Mouse (Mus musculus): ENCODE measurements around the gene Lao1. TPM values are rescaled to one million over a fixed set of nuclear protein-coding genes. Genes with fewer than 3 reads are reported as not detected.

The Lao1 gene
- total and polyA plus RNA-seq, 3 experiments: 0.34 to 0.81 TPM; not detected in 1

GRCm38 (mm10) chr4:118973281-118973680 lies 11.9 kb downstream of the Lao1 start:
- no peak overlapping the region for H3K27ac ChIP-seq (ENCODE audit: insufficient read depth, low read depth)
- no peak overlapping the region for H3K4me3 ChIP-seq (replicated peaks in 1 of 3; ENCODE audit: low read depth in 2 of 3, low read length in 2 of 3, poor library complexity in 1 of 3)
- in situ Hi-C loops (cut with MboI; ENCODE audit: low pct_ligation_motif_present, low pct_unique_long_range_greater_than_20kb, low sequenced_read_pairs) (loop anchor here (10.0 kb wide), 1 partner anchor 328 kb away; no protein-coding TSS in a partner anchor), dilution Hi-C loops (cut with MboI; ENCODE audit: extremely low pct_ligation_motif_present, extremely low pct_unique_long_range_greater_than_20kb, low sequenced_read_pairs) (no loop called here)
- no peak overlapping the region for H3K4me2 ChIP-seq (ENCODE audit: insufficient read depth, low read depth, poor library complexity, severe bottlenecking)
- peaks cover 2% of the 10 kb centered on the region for H3K9me3 ChIP-seq (replicated peaks; ENCODE audit: low read length)
- peaks cover 0 to 10% of the 10 kb centered on the region in 2 experiments; a peak in 1 of 4 replicates for H3K4me1 ChIP-seq (ENCODE audit: control insufficient read depth in 1 of 2, insufficient read depth in 2 of 2)
- no peak for DNase-seq (ENCODE audit: extremely low read depth)
- H3K79me2 ChIP-seq (replicated peaks; ENCODE audit: control insufficient read depth, extremely low read depth, insufficient read depth, poor library complexity, severe bottlenecking): peaks cover 4% of the 10 kb centered on the region
- H3K27me3 ChIP-seq (replicated peaks): no peaks in the 10 kb centered on the region
- H3K36me3 ChIP-seq (replicated peaks in 1 of 2; ENCODE audit: control insufficient read depth in 1 of 2, insufficient read depth in 1 of 2, low read length in 1 of 2): peaks cover 15 to 88% of the 10 kb centered on the region in 2 experiments
- no peak for TF ChIP-seq JUN (IDR thresholded peaks at IDR 0.05; ENCODE audit: insufficient read depth, low read depth, low read length)
- H3K9ac ChIP-seq (ENCODE audit: insufficient read depth, low read depth): no peak overlapping the region

DNA sequence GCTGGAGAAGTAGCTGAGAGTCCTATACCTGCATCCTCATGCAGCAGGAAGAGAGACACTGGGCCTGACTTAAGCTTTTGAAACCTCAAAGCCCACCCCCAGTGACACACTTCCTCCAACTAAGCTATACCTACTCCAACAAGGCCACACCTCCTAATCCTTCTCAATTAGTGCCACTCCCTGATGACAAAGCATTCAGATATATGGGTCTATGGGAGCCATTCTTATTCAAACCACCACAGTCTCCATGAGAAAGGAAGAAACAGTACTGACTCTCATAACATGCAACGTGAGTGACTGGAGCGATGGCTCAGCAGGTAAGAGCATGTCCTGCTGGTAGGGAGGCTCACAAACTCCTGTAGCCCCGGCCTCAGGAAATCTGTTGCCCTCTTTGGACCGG lies 23.9 kb downstream of the Lao1 start:
- dilution Hi-C loops (cut with MboI; ENCODE audit: extremely low pct_ligation_motif_present, extremely low pct_unique_long_range_greater_than_20kb, low sequenced_read_pairs): no loop called here
- no peak overlapping the region for H3K9ac ChIP-seq (ENCODE audit: insufficient read depth, low read depth)
- DNase-seq (ENCODE audit: extremely low read depth): no peak
- TF ChIP-seq NRF1 (IDR thresholded peaks at IDR 0.05; ENCODE audit: low read depth, low read length): no peak
- no peak for TF ChIP-seq MYC (IDR thresholded peaks at IDR 0.05; ENCODE audit: low read depth, low read length)
- no peak for TF ChIP-seq SMC3 (IDR thresholded peaks at IDR 0.05; ENCODE audit: low read depth, low read length)
- TF ChIP-seq CTCF (conservative IDR thresholded peaks at IDR 0.05 in 1 of 2, IDR thresholded peaks at IDR 0.05 in 1 of 2; ENCODE audit: low read depth in 2 of 2, low read length in 2 of 2): no peak
- no peak for TF ChIP-seq BHLHE40 (IDR thresholded peaks at IDR 0.05; ENCODE audit: low read depth, low read length)
- no peak for TF ChIP-seq MAX (IDR thresholded peaks at IDR 0.05; ENCODE audit: low read length)
- no peak for TF ChIP-seq MAFK (IDR thresholded peaks at IDR 0.05; ENCODE audit: insufficient replicate concordance, low read length)
- no peak for TF ChIP-seq HCFC1 (IDR thresholded peaks at IDR 0.05; ENCODE audit: low read depth, low read length)
- no peak for TF ChIP-seq MXI1 (IDR thresholded peaks at IDR 0.05; ENCODE audit: low read depth, low read length)
- no peak for TF ChIP-seq JUN (IDR thresholded peaks at IDR 0.05; ENCODE audit: insufficient read depth, low read depth, low read length)
- TF ChIP-seq JUND (conservative IDR thresholded peaks at IDR 0.05; ENCODE audit: low read depth, low read length): no peak
- TF ChIP-seq MEF2A (IDR thresholded peaks at IDR 0.05; ENCODE audit: borderline replicate concordance, low read depth, low read length): no peak
- TF ChIP-seq ZNF384 (IDR thresholded peaks at IDR 0.05; ENCODE audit: low read depth, low read length): no peak
- no peak for TF ChIP-seq RCOR1 (conservative IDR thresholded peaks at IDR 0.05; ENCODE audit: low read depth, low read length)
- no peak for TF ChIP-seq ZMIZ1 (IDR thresholded peaks at IDR 0.05; ENCODE audit: low read depth, low read length)
- TF ChIP-seq CHD2 (IDR thresholded peaks at IDR 0.05; ENCODE audit: low read length): no peak
- TF ChIP-seq TBP (conservative IDR thresholded peaks at IDR 0.05; ENCODE audit: low read depth, low read length): no peak
- peaks cover 67 to 84% of the 10 kb centered on the region in 2 experiments for H3K36me3 ChIP-seq (replicated peaks in 1 of 2; ENCODE audit: control insufficient read depth in 1 of 2, insufficient read depth in 1 of 2, low read length in 1 of 2)
- H3K9me3 ChIP-seq (replicated peaks; ENCODE audit: low read length): peaks cover 22% of the 10 kb centered on the region
- no peak overlapping the region for H3K27ac ChIP-seq (ENCODE audit: insufficient read depth, low read depth)
- in situ Hi-C loops (cut with MboI; ENCODE audit: low pct_ligation_motif_present, low pct_unique_long_range_greater_than_20kb, low sequenced_read_pairs): no loop called here
- peaks cover 14% of the 10 kb centered on the region; the same call in 1 of the 2 replicates for H3K79me2 ChIP-seq (replicated peaks; ENCODE audit: control insufficient read depth, extremely low read depth, insufficient read depth, poor library complexity, severe bottlenecking)
- H3K4me1 ChIP-seq (ENCODE audit: control insufficient read depth in 1 of 2, insufficient read depth in 2 of 2): no peaks in the 10 kb centered on the region
- H3K4me3 ChIP-seq (replicated peaks in 1 of 3; ENCODE audit: low read depth in 2 of 3, low read length in 2 of 3, poor library complexity in 1 of 3): no peak overlapping the region
- H3K4me2 ChIP-seq (ENCODE audit: insufficient read depth, low read depth, poor library complexity, severe bottlenecking): no peak overlapping the region
- H3K27me3 ChIP-seq (replicated peaks): no peaks in the 10 kb centered on the region

Data from CH12.LX (cell line).